Mouse (Mus musculus): Measurements from ENCODE around the gene Atp9a. TPM values are rescaled to one million over a fixed set of nuclear protein-coding genes. Genes with fewer than 3 reads are reported as not detected.

Gene Atp9a
- polyA plus RNA-seq, 1 experiment from 2014 or later: 85.0 TPM

DNA sequence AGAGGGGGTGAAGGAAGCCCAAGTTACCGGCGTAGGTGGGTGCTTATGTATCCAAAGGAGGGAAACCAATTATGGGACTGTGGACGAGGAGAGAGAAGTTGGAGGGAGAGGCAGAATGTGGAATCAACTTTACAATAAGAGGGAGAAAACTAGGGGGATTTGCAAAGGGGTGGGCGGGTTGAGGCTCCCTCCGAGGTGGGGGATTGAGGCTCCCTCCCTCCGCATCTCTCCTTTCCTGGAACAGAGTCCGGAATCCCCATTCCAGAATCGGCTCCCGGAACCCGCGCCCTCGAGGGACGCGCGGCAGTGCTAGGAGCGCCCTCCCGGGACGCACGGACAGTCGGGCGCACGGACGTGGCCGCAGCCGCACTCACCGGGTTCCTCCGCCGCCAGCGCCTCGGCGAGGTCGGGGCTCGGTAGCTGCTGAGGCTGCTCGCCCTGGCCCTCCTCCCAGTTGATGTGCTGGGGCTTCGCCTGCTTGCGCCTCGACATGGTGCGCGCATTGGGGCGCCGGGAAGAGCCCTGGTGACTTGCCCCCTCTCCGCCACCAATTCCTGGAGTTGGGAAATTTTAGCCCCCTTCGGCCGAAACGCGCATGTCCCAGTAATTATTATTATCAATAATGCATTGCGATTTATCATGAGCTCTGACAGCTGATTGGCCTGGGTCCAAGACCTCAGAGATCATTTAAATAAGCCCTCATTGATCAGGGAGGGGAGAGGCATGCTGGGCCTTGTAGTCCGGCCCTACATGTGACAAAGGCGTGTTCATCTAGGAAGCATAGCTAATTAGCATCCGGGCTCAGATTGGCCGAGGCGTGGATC, 24.5 kb upstream of the Atp9a start:
- peaks cover 39% of the 10 kb centered on the region for H3K27me3 ChIP-seq (replicated peaks; ENCODE audit: control insufficient read depth, insufficient read depth, low read length)
- H3K27ac ChIP-seq (ENCODE audit: low read depth, low read length): no peak overlapping the region
- under 1% methylated on average over 50 of the region's 52 CpGs for WGBS

GRCm38 (mm10) chr2:168765696-168766537, 23.7 kb upstream of the Atp9a start:
- Histone ChIP-seq H3K4me3 (ENCODE audit: low read length) (peak overlapping the region; percentile 50), H3K27ac (ENCODE audit: low read depth, low read length) (no peak overlapping the region), H3K9me3 (ENCODE audit: control insufficient read depth, low read length) (no peaks in the 10 kb centered on the region), H3K9ac (ENCODE audit: low read depth, low read length) (peak overlapping the region; percentile 58), H3K36me3 (ENCODE audit: control insufficient read depth, insufficient read depth, low read length) (no peaks in the 10 kb centered on the region), H3K27me3 (replicated peaks; ENCODE audit: control insufficient read depth, insufficient read depth, low read length) (peaks cover 39% of the 10 kb centered on the region), H3K4me2 (ENCODE audit: low read length) (peak overlapping the region; percentile 75), H3K4me1 (ENCODE audit: control insufficient read depth, insufficient read depth, low read depth, low read length) (peaks cover 18% of the 10 kb centered on the region)
- WGBS: under 1% methylated on average over 58 of the region's 65 CpGs
- no peak for ATAC-seq

More for the DNA sequence above, 24.5 kb upstream of the Atp9a start:
- Histone ChIP-seq H3K4me2 (ENCODE audit: low read length) (peak overlapping the region; percentile 75), H3K4me1 (ENCODE audit: control insufficient read depth, insufficient read depth, low read depth, low read length) (peaks cover 18% of the 10 kb centered on the region), H3K9me3 (ENCODE audit: control insufficient read depth, low read length) (no peaks in the 10 kb centered on the region), H3K4me3 (ENCODE audit: low read length) (peak overlapping the region; percentile 50), H3K36me3 (ENCODE audit: control insufficient read depth, insufficient read depth, low read length) (no peaks in the 10 kb centered on the region), H3K9ac (ENCODE audit: low read depth, low read length) (peak overlapping the region; percentile 51)
- ATAC-seq: peak; percentile 80

DNA sequence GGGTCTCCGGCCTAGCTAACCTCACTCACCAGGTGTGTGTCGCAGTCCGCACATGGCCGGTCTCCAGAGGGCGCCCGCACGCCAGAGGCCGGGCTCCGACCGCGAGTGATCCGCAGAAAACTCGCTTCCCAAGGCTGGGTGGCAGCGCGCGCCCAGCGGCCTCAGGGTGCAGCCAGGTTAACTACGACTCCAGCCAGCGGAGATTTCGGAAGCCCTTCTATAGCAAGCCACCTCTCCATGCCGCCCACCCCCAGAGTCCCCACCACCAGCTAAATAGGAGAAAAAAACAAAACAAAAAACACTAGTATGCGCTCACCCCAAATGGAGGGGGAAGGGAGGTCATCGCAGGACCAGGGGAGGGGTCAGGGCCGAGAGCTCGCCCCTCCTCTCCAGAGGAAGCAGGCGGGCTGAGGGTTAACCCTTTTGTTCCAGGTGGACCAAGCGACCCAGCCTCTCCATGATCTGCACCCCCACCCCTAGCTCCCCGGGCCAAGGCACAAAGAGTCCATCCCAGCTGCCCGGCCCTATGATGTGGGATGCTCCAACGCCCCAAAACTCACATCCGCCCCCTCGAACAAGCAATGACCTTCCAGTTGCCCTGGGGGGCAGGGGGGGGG, 23.0 kb upstream of the Atp9a start:
- Histone ChIP-seq H3K36me3 (ENCODE audit: control insufficient read depth, insufficient read depth, low read length) (no peaks in the 10 kb centered on the region), H3K27me3 (replicated peaks; ENCODE audit: control insufficient read depth, insufficient read depth, low read length) (peaks cover 39% of the 10 kb centered on the region), H3K4me3 (ENCODE audit: low read length) (peak overlapping the region; percentile 50), H3K9ac (ENCODE audit: low read depth, low read length) (no peak overlapping the region), H3K9me3 (ENCODE audit: control insufficient read depth, low read length) (no peaks in the 10 kb centered on the region), H3K27ac (ENCODE audit: low read depth, low read length) (no peak overlapping the region), H3K4me1 (ENCODE audit: control insufficient read depth, insufficient read depth, low read depth, low read length) (peaks cover 18% of the 10 kb centered on the region), H3K4me2 (ENCODE audit: low read length) (peak overlapping the region; percentile 75)
- no peak for ATAC-seq
- WGBS: under 1% methylated on average over 32 of the region's 32 CpGs

GRCm38 (mm10) chr2:168764460-168764867, 22.3 kb upstream of the Atp9a start:
- peaks cover 18% of the 10 kb centered on the region for H3K4me1 ChIP-seq (ENCODE audit: control insufficient read depth, insufficient read depth, low read depth, low read length)
- no peak overlapping the region for H3K27ac ChIP-seq (ENCODE audit: low read depth, low read length)
- H3K4me2 ChIP-seq (ENCODE audit: low read length): no peak overlapping the region
- no peaks in the 10 kb centered on the region for H3K36me3 ChIP-seq (ENCODE audit: control insufficient read depth, insufficient read depth, low read length)
- no peak overlapping the region for H3K4me3 ChIP-seq (ENCODE audit: low read length)
- H3K9me3 ChIP-seq (ENCODE audit: control insufficient read depth, low read length): no peaks in the 10 kb centered on the region
- no peak overlapping the region for H3K9ac ChIP-seq (ENCODE audit: low read depth, low read length)
- no peak for ATAC-seq
- H3K27me3 ChIP-seq (replicated peaks; ENCODE audit: control insufficient read depth, insufficient read depth, low read length): peaks cover 39% of the 10 kb centered on the region
- WGBS: 14% methylated on average over 9 of the region's 9 CpGs

- Histone ChIP-seq H3K9ac (ENCODE audit: low read depth, low read length) (no peak overlapping the region), H3K36me3 (ENCODE audit: control insufficient read depth, insufficient read depth, low read length) (no peaks in the 10 kb centered on the region), H3K27ac (ENCODE audit: low read depth, low read length) (no peak overlapping the region), H3K4me3 (ENCODE audit: low read length) (no peak overlapping the region), H3K9me3 (ENCODE audit: control insufficient read depth, low read length) (no peaks in the 10 kb centered on the region), H3K4me1 (ENCODE audit: control insufficient read depth, insufficient read depth, low read depth, low read length) (peaks cover 18% of the 10 kb centered on the region), H3K27me3 (replicated peaks; ENCODE audit: control insufficient read depth, insufficient read depth, low read length) (peaks cover 37% of the 10 kb centered on the region), H3K4me2 (ENCODE audit: low read length) (0 out of 2 replicates have a peak overlapping the region, but pooled peaks have one; percentile 3)
- WGBS: 12% methylated on average over 7 of the region's 7 CpGs
- ATAC-seq: no peak
Measured at GRCm38 (mm10) chr2:168763785-168764184, 21.6 kb upstream of the Atp9a start.

GRCm38 (mm10) chr2:168762411-168762815, 20.2 kb upstream of the Atp9a start:
- H3K27me3 ChIP-seq (replicated peaks; ENCODE audit: control insufficient read depth, insufficient read depth, low read length): peaks cover 25% of the 10 kb centered on the region
- peak overlapping the region; percentile 10; the same call in 1 of the 2 replicates for H3K9ac ChIP-seq (ENCODE audit: low read depth, low read length)
- H3K4me1 ChIP-seq (ENCODE audit: control insufficient read depth, insufficient read depth, low read depth, low read length): peaks cover 18% of the 10 kb centered on the region
- peak overlapping the region; percentile 10; the same call in 1 of the 2 replicates for H3K4me3 ChIP-seq (ENCODE audit: low read length)
- 3% methylated on average over 12 of the region's 12 CpGs for WGBS
- no peaks in the 10 kb centered on the region for H3K9me3 ChIP-seq (ENCODE audit: control insufficient read depth, low read length)
- H3K36me3 ChIP-seq (ENCODE audit: control insufficient read depth, insufficient read depth, low read length): no peaks in the 10 kb centered on the region
- H3K27ac ChIP-seq (ENCODE audit: low read depth, low read length): no peak overlapping the region
- ATAC-seq: no peak
- peak overlapping the region; percentile 22 for H3K4me2 ChIP-seq (ENCODE audit: low read length)

- H3K36me3 ChIP-seq (ENCODE audit: control insufficient read depth, insufficient read depth, low read length): no peaks in the 10 kb centered on the region
- H3K4me2 ChIP-seq (ENCODE audit: low read length): peak overlapping the region; percentile 22
- no peak overlapping the region for H3K4me3 ChIP-seq (ENCODE audit: low read length)
- no peak overlapping the region for H3K27ac ChIP-seq (ENCODE audit: low read depth, low read length)
- peaks cover 17% of the 10 kb centered on the region for H3K4me1 ChIP-seq (ENCODE audit: control insufficient read depth, insufficient read depth, low read depth, low read length)
- H3K9ac ChIP-seq (ENCODE audit: low read depth, low read length): peak overlapping the region; percentile 10; the same call in 1 of the 2 replicates
- no peak for ATAC-seq
- H3K27me3 ChIP-seq (replicated peaks; ENCODE audit: control insufficient read depth, insufficient read depth, low read length): peaks cover 25% of the 10 kb centered on the region
- 11% methylated on average over 4 of the region's 4 CpGs for WGBS
- no peaks in the 10 kb centered on the region for H3K9me3 ChIP-seq (ENCODE audit: control insufficient read depth, low read length)
Measured at GRCm38 (mm10) chr2:168761954-168762353, 19.7 kb upstream of the Atp9a start.

DNA sequence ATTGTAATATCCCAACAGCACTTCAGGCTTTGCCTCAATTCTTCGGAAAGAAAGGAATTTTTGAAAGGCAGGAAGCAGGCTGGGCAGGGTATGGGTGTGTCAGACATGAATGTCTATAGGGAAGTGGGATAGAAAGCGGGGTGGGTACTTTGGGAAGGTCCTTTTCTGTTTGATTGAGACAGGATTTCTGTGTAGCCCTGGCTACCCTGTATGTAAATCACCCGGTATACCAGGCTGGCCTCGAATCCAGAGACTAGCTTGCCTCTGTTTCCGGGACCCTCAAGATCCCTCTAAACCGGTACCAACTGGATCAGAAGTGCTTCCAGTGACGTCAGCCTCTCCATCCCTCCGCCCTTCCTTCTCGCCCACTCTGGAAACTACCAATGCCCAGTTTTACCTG, 18.9 kb upstream of the Atp9a start:
- no peak overlapping the region for H3K4me3 ChIP-seq (ENCODE audit: low read length)
- no peak for ATAC-seq
- H3K36me3 ChIP-seq (ENCODE audit: control insufficient read depth, insufficient read depth, low read length): no peaks in the 10 kb centered on the region
- 87% methylated on average over 9 of the region's 9 CpGs for WGBS
- H3K4me2 ChIP-seq (ENCODE audit: low read length): no peak overlapping the region
- no peak overlapping the region for H3K9ac ChIP-seq (ENCODE audit: low read depth, low read length)
- no peaks in the 10 kb centered on the region for H3K9me3 ChIP-seq (ENCODE audit: control insufficient read depth, low read length)
- peaks cover 20% of the 10 kb centered on the region for H3K27me3 ChIP-seq (replicated peaks; ENCODE audit: control insufficient read depth, insufficient read depth, low read length)
- peaks cover 8% of the 10 kb centered on the region for H3K4me1 ChIP-seq (ENCODE audit: control insufficient read depth, insufficient read depth, low read depth, low read length)
- H3K27ac ChIP-seq (ENCODE audit: low read depth, low read length): no peak overlapping the region

All from hindbrain, embryonic 16.5 days (tissue).